Mouse (Mus musculus) liver, adult (tissue): ENCODE measurements at regions not wholly inside any gene's neighbourhood (a gene's known extent, or its start where the extent isn't known, plus 50 kb on each side); places are given as distances from the start of the nearest gene placed in this dataset.

ENCODE experiments used
- GATA4 ChIP-seq: IDR thresholded peaks from 2 replicates; pipeline ENCODE4 v1.6.1; 2014; ENCODE audit warnings: mild to moderate bottlenecking, low read length; ENCODE audit not compliant: insufficient replicate concordance

GRCm38 (mm10) chr11:17528609-17529008 lies 271.2 kb downstream of the C1d start:
- TF ChIP-seq GATA4 = no peak

- no peak for TF ChIP-seq GATA4
Measured at GRCm38 (mm10) chr11:17533706-17534105, 276.3 kb downstream of the C1d start.

- no peak for TF ChIP-seq GATA4
Measured at GRCm38 (mm10) chr11:17546286-17546685, 288.9 kb downstream of the C1d start.

GRCm38 (mm10) chr11:17549148-17549547 lies 291.8 kb downstream of the C1d start:
- TF ChIP-seq GATA4 = no peak

- TF ChIP-seq GATA4 = no peak
Measured at GRCm38 (mm10) chr11:17555276-17555675, 297.9 kb downstream of the C1d start.

GRCm38 (mm10) chr11:17591780-17592487 lies 334.6 kb downstream of the C1d start:
- TF ChIP-seq GATA4 = no peak

DNA sequence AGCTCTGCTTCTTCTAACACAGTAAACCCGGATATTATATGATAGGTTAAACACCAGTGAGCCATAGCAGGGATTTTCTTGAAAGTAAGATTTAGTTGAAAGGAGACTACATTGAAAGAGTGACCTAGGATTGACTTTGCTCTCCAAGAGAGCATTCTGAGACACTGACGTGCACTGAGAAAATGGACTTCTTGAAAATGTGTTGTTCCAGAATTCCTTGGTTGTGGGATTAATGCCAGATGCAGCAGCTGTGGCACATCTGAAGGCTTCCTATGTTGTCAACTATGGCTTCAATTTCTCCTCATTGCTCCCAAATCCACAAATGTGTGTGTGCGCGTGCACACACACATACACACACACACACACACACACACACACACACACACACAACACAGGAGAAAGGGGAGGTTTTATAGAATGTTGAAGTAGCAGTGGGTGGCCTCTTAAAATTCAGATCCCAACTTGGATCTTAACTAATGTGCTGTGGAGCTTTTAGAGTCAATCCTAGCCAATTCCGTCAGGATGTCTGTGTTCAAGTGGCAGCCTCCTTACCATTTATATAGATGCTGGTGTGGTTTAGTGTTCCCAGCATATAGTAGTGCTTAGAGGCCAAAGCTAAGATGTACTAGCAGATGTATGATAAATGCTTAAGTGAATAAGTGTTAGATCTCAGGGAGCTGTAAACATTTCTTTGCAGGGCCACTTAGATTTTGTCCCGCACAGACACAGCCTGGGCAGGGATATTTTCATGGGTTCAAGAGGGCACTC lies 346.5 kb downstream of the C1d start:
- no peak for TF ChIP-seq GATA4

DNA sequence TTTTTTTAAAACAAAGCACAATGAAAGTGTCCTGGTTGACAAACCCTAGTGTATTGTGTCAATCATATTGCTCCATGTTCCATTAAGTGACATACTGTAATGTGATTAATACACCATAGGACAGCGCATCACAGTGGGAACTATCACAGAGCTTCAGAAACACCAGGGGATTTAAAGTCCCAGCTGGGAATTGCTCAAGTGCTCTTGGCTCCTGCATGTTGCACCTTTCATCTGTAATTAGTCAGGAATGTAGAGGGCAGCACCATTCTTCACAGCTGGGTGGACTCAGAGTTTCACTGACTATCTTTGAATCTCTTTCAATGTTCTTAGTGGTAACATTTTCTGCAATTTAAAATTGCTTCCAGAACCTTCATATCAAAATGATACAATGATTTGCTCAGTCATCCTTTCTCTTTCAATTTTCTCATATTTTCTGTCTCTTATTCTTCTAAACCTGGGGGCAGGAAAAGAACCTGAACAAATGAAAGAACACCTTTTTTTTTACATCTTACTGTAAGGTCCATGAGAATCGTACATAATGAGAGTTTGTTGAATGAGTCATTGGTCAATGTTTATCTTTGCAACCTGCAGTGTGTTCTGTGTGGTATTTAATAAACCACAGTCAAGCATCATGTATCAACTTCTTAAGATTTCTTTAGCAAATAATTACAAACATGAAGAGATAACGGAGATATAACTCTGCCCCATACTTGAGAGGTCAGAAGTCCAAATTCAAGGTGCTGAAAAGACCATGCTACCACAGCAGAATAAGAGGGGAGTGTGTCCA lies 333.0 kb downstream of the Etaa1 start:
- no peak for TF ChIP-seq GATA4

- no peak for TF ChIP-seq GATA4
Measured at GRCm38 (mm10) chr11:17629541-17630171, 324.0 kb downstream of the Etaa1 start.

- TF ChIP-seq GATA4 = no peak
Measured at GRCm38 (mm10) chr11:17630172-17630553, 323.5 kb downstream of the Etaa1 start.

GRCm38 (mm10) chr11:17637158-17637557 lies 316.5 kb downstream of the Etaa1 start:
- no peak for TF ChIP-seq GATA4

DNA sequence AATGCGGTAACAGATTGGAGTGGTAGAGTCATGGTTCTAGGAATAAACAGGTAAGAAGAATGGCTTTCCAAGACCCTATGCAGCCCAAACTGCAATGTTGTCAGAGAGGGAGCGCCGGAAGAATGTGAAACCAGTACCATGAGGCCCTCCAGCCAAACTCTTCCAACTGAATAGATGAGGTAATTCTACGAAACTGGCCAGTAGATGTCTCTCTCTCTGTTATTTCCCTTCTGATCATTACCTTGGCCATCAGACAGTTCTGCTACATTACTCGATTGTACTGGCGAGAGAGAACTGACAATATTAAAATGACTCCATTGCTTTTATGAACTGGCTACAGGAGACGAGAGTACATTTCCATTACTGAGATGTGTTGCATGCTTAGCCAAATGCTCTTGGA lies 313.8 kb downstream of the Etaa1 start:
- TF ChIP-seq GATA4 = no peak

DNA sequence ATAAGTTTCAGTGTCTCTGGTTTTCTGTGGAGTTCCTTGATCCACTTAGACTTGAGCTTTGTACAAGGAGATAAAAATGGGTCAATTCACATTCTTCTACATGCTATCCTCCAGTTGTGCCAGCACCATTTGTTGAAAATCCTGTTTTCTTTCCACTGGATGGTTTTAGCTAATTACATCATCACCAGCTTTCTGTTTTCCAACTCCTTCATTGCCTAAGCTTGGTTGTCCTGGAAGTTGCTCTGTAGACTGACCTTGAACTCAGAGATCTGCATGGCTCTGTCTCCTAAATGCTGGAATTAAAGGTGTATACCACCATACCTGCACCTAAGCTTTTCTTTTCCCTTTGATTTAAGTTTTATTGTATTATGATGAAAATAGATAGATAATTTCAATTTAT lies 306.2 kb downstream of the Etaa1 start:
- TF ChIP-seq GATA4 = no peak

DNA sequence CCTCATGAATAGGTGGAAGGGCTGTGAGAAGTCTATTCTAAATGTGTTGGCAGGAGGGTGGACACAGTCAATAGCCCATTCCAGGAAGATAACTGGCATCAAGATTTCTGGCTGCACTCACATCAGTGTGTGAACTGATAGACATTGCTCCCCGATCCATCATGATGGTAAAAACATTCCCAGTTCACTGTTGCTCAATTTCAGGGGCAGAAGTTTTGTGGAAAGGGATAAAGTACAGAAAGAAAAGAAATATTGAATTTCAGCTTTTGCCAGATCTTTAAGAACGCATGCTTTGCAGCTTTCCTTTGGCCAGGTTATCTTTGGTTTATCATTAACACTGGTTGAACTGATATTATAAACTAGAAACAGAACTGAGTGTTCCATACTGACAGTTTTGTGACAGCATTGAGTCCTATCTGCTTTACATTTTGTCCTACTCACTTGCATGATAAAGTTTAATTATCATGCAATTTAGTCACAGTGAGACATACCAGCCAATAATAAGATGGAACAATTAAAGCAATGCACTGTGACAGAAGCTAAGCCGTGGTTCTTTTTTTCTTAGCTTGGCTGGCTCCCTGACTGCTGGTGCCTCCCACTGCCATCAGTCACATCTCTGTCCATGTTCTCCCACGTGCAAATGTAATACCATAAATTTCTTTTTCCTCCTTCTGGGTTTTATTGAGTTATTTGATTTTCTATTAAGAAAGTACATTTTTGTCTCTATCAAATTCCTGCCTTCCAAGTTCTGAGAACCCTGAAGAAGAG lies 302.1 kb downstream of the Etaa1 start:
- TF ChIP-seq GATA4 = peak; percentile 90

GRCm38 (mm10) chr11:17655840-17656239 lies 297.8 kb downstream of the Etaa1 start:
- TF ChIP-seq GATA4 = no peak

DNA sequence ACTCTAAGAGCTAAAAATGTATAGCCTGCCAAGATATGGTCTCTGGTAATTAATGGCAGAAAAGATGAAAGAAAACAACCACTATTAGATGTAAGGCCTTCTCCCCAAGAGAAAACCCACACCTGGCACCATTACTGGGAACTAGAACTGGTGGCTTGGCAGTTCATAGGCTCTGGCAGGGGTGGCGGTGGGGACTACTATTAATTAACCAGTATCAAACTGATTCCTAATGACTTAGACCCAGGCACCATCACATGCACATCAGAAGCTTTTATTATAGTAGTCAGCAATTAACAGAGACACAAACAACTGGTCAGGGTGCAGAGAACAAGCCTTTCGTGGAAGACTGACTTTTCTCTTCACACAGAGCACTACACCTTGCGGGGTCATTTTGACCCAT lies 296.0 kb downstream of the Etaa1 start:
- no peak for TF ChIP-seq GATA4
